Mouse (Mus musculus): ENCODE results near the gene Afg1l.

Afg1l gene

GRCm38 (mm10) chr10:42384946-42385644 lies 93.3 kb downstream of the Afg1l start:
- in situ Hi-C loops (cut with MboI; ENCODE audit: low sequenced_read_pairs): no loop called here

GRCm38 (mm10) chr10:42383708-42384107 lies 94.7 kb downstream of the Afg1l start:
- in situ Hi-C loops (cut with MboI; ENCODE audit: low sequenced_read_pairs): no loop called here

GRCm38 (mm10) chr10:42364216-42364615 lies 114.1 kb downstream of the Afg1l start:
- in situ Hi-C loops (cut with MboI; ENCODE audit: low sequenced_read_pairs): no loop called here

- in situ Hi-C loops (cut with MboI; ENCODE audit: low sequenced_read_pairs): no loop called here
Observed at GRCm38 (mm10) chr10:42355980-42356379, 122.4 kb downstream of the Afg1l start.

- in situ Hi-C loops (cut with MboI; ENCODE audit: low sequenced_read_pairs): no loop called here
Observed at GRCm38 (mm10) chr10:42347986-42348385, 130.4 kb downstream of the Afg1l start.

- in situ Hi-C loops (cut with MboI; ENCODE audit: low sequenced_read_pairs): no loop called here
Observed at GRCm38 (mm10) chr10:42347127-42347526, 131.2 kb downstream of the Afg1l start.

GRCm38 (mm10) chr10:42346179-42346877 lies 132.0 kb downstream of the Afg1l start:
- in situ Hi-C loops (cut with MboI; ENCODE audit: low sequenced_read_pairs): no loop called here

GRCm38 (mm10) chr10:42342714-42343113 lies 135.7 kb downstream of the Afg1l start:
- in situ Hi-C loops (cut with MboI; ENCODE audit: low sequenced_read_pairs): no loop called here

GRCm38 (mm10) chr10:42341815-42342457 lies 136.4 kb downstream of the Afg1l start:
- in situ Hi-C loops (cut with MboI; ENCODE audit: low sequenced_read_pairs): no loop called here

- in situ Hi-C loops (cut with MboI; ENCODE audit: low sequenced_read_pairs): no loop called here
Observed at GRCm38 (mm10) chr10:42340426-42340793, 138.0 kb downstream of the Afg1l start.

GRCm38 (mm10) chr10:42339773-42340425 lies 138.5 kb downstream of the Afg1l start:
- in situ Hi-C loops (cut with MboI; ENCODE audit: low sequenced_read_pairs): no loop called here

GRCm38 (mm10) chr10:42338456-42338855 lies 139.9 kb downstream of the Afg1l start:
- in situ Hi-C loops (cut with MboI; ENCODE audit: low sequenced_read_pairs): no loop called here

- in situ Hi-C loops (cut with MboI; ENCODE audit: low sequenced_read_pairs): no loop called here
Observed at GRCm38 (mm10) chr10:42327576-42327975, 150.8 kb downstream of the Afg1l start.

- in situ Hi-C loops (cut with MboI; ENCODE audit: low sequenced_read_pairs): no loop called here
Observed at GRCm38 (mm10) chr10:42325305-42325704, 153.1 kb downstream of the Afg1l start.

- in situ Hi-C loops (cut with MboI; ENCODE audit: low sequenced_read_pairs): loop anchor here (25.0 kb wide), 2 partner anchors 413 to 663 kb away; no protein-coding TSS in a partner anchor
Observed at GRCm38 (mm10) chr10:42323978-42324377, 154.4 kb downstream of the Afg1l start.

GRCm38 (mm10) chr10:42313222-42313786 lies 165.1 kb downstream of the Afg1l start:
- in situ Hi-C loops (cut with MboI; ENCODE audit: low sequenced_read_pairs): loop anchor here (25.0 kb wide), 2 partner anchors 424 to 674 kb away; no protein-coding TSS in a partner anchor

GRCm38 (mm10) chr10:42312557-42312956 lies 165.8 kb downstream of the Afg1l start:
- in situ Hi-C loops (cut with MboI; ENCODE audit: low sequenced_read_pairs): loop anchor here (25.0 kb wide), 2 partner anchors 425 to 675 kb away; no protein-coding TSS in a partner anchor

- in situ Hi-C loops (cut with MboI; ENCODE audit: low sequenced_read_pairs): loop anchor here (10.0 to 25.0 kb wide), 3 partner anchors 326 to 679 kb away; no protein-coding TSS in a partner anchor
Observed at GRCm38 (mm10) chr10:42308687-42308987, 169.7 kb downstream of the Afg1l start.

- in situ Hi-C loops (cut with MboI; ENCODE audit: low sequenced_read_pairs): loop anchor here (10.0 to 25.0 kb wide), 3 partner anchors 327 to 679 kb away; no protein-coding TSS in a partner anchor
Observed at GRCm38 (mm10) chr10:42307980-42308686, 170.2 kb downstream of the Afg1l start.

- in situ Hi-C loops (cut with MboI; ENCODE audit: low sequenced_read_pairs): loop anchor here (10.0 to 25.0 kb wide), 3 partner anchors 328 to 681 kb away; no protein-coding TSS in a partner anchor
Observed at GRCm38 (mm10) chr10:42306422-42306821, 171.9 kb downstream of the Afg1l start.
